In the genomic region with DNA sequence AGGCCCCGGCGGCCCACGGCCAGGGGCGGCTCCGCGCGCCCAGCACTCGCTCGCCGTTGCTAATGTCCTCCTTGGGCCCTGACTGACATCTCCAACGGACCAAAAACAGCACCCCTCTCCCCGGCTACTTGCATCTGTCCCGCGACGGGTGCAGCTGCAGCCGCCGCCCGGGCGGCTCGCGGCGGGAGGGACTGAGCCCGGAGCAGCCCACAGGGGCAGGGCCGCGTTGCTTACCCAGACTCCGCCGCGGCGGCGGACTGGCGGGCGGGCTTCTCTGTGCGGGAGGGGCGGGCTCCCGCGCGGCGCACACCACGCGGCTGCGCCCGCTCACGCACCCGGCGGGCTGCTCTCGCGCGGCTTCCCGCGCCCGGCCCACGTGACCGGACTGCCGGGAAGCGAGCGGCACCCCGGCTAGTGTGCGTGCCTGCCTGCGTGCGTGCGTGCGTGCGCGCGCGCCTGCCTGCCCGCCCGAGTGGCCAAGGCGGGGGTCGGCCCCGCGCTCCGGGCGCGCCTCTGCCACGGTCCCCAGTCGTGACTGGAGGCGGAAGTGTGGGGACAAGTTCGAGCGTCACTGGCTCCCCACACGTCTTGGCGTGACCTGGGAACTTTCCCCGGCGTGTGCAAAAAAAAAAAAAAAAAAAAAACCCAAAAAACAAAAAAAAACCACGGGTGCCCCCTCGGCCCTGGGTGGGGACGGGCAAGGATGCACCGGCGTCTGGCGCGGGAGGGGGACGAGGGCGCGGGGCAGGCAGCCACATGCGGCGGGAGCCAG, we compare ENCODE assay signal across 8 mouse cellular contexts. TPM values are rescaled to one million over a fixed set of nuclear protein-coding genes. Genes with fewer than 3 reads are reported as not detected.
DNase-seq lines count a peak whose midpoint lies in the region; ATAC-seq lines count a peak whose summit lies in the region.

Gene Zbtb25, minus strand, starts transcription at position 397 of the 772 bp plus-strand sequence.

- peak; percentile 95 for DNase-seq in ZHBTc4 (ENCODE audit: low read depth, low spot score)
- peak; percentile 78 to 86 for DNase-seq in gastrocnemius, adult 8-10 months (ENCODE audit: low spot score in 2 of 2)
- peak; percentile 90 for DNase-seq in induced T-regulatory cell, adult 2 months (ENCODE audit: low read depth)
- peak; percentile 63 to 94 for DNase-seq in left cerebral cortex, adult 8-10 months (ENCODE audit: low spot score in 2 of 2)
- peak; percentile 95 for DNase-seq in right cerebral cortex, adult 18-20 months
- peak; percentile 70 for DNase-seq in urinary bladder, adult 2 months (ENCODE audit: low spot score)

- ATAC-seq in common myeloid progenitor, adult 5-6 weeks (replicated peaks; ENCODE audit: low read depth, poor library complexity, severe bottlenecking), result peak; percentile 16
- ATAC-seq in megakaryocyte, adult 5-6 weeks (ENCODE audit: poor library complexity, severe bottlenecking), result peak; percentile 49

RNA-seq across cellular contexts. Expression of gene Zbtb25, which starts in this region (rescaled TPM):
- total RNA-seq in common myeloid progenitor, adult 5-6 weeks (2017), result 18.7 and 33.0 TPM in 2 replicates
- total RNA-seq in gastrocnemius, adult 8-10 months (2022), result 1 to 10 TPM; 6.7 to 8.9 (median 8.4) TPM
- 10 to 100 TPM; 19.0 to 22.6 (median 20.8) TPM for total RNA-seq in left cerebral cortex, adult 8-10 months (2022)
- total RNA-seq in megakaryocyte, adult 5-6 weeks (2015), result 11.9 and 13.5 TPM in 2 replicates
- 7.2 and 9.2 TPM in 2 replicates for total RNA-seq in megakaryocyte, adult 5-6 weeks (2017)
- 11.2 and 13.5 TPM in 2 replicates for polyA plus RNA-seq in urinary bladder, adult 2 months (2012; rRNA removed)

Comparison
In these comparisons a context has a peak if more than half of its experiments do, and no peak if none do; other contexts are left out.
1. Peak in every context shown above with its lines: DNase-seq and ATAC-seq.